Comparison of ENCODE assay signal across 12 mouse cellular contexts in genomic region chr3:100850468-100850867, GRCm38 (mm10). TPM values are rescaled to one million over a fixed set of nuclear protein-coding genes. Genes with fewer than 3 reads are reported as not detected.
"Had no signal": no experiment of that assay in that cellular context is flagged by ENCODE, and none has a peak within 500 bp of the region (broad histone marks: within the 10 kb centered on the region; RNA-seq: fewer than 3 reads in every experiment).

No protein-coding gene starts in this region.

- DNase-seq: kidney, postnatal 36 days; layer of hippocampus, adult 9-11 months; layer of hippocampus, postnatal 36 days; left cerebral cortex, postnatal 4 days; lung, adult 18-20 months; right cerebral cortex, adult 18-20 months; right cerebral cortex, postnatal 25 days; thymus, postnatal 36 days had no signal

RNA-seq across cellular contexts. Expression of gene Vtcn1, which starts 25.2 kb away (rescaled TPM):
- total RNA-seq: layer of hippocampus, adult 18-20 months; layer of hippocampus, postnatal 36 days; left cerebral cortex, postnatal 10 days; left cerebral cortex, postnatal 4 days; megakaryocyte-erythroid progenitor cell, adult 5-6 weeks; midbrain, postnatal 0 days had no signal
